Mouse (Mus musculus): ENCODE data around the gene Clca2. TPM values are rescaled to one million over a fixed set of nuclear protein-coding genes. Genes with fewer than 3 reads are reported as not detected.

Gene Clca2
- not detected in 4 replicates for total RNA-seq (2023)

DNA sequence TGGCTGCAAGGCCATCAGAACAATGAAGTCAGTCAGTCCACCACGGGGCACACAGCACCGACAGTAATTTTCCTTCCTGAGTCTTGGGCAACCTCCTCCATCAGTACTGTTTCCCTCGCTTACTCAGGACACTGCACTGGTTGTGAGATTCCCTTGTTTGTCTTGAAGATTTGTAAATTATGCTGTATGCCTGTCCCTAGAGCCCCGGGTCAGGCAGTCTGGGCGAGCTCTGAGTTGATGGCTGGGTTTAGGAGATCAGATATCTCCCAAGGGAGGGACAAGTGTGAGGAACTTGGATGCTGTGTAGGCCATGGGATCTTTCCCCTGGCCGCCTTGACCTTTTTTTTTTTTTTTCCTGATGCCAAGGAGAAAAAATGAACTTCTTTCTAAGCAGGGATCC lies at the start of gene Clca2:
Gene Clca2, minus strand, starts transcription at position 153 of the 400 bp plus-strand sequence.

DNA sequence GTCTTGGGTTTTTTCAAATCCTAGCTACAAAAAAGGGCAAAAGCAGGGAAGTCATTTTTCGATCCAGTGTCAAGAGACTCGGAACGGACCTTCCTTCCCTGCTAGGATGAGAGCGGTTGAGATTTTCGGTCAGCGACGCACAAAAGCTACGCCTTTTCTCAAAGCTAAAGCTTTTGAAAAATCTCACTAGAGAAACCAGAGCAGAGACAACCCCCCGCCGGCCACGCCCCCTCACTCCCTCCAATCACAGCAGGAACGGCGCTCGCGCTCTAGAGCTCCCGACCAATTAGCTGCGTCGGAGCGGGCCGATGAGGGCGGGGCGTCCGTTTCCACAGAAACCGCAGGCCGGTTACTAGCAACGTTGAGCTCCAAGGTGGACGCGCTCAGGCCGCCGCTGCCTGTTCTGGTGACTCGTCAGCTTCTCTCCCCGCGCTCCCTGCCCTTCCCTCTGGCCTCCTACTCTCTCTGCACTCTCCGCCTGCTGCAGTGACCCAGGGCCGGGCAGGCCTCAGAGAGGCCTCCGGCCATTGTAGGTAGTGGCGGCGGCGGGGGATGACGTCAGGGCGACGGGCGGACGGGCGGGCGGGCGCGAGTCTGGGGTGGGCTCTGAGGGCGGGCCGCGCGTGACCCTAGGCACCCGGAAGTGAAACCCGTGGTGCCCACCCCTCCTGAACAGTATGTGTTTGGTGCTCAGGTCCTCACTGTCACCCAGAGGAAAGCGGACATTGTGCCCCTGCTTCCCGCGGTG lies 19.2 kb upstream of the Clca2 start, which contains the start of gene Odf2l:
Gene Odf2l, plus strand, starts transcription at position 335 of the 748 bp plus-strand sequence.

DNA sequence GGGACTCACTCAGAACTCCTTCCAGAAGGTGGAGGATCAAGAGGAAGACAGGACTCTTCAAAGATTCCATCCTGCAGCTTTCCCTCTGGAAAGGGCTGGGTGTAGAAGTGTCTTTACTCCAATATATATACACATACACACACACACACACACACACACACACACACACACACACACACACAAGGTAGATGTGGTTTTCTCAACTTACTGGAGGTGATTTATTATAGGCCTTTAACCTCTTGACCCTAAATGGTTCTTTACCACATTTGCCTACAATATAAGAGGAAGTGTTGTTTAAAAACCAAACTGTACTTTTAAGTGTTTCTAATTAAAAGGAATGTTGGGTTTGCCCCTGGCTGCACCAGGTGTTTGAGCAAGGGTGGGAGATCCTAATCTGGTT lies 66.6 kb downstream of the Clca2 start, which contains the start of gene Clca1:
Gene Clca1, minus strand, starts transcription at position 101 of the 400 bp plus-strand sequence.

Other genes starting within 250 kb of the Clca2 start
- not detected in 4 replicates for gene Clca4b, start 166.9 kb downstream of the Clca2 start, total RNA-seq (2023)
- gene Clca4a, start 124.4 kb downstream of the Clca2 start, total RNA-seq (2023) = not detected in 4 replicates
- not detected in 4 replicates for gene Clca1, start 66.7 kb downstream of the Clca2 start, total RNA-seq (2023)
- 17.7 to 27.9 TPM (median 21.5 TPM) in 4 replicates for gene Odf2l, start 19.1 kb upstream of the Clca2 start, total RNA-seq (2023)
- gene Col24a1, start 193.0 kb upstream of the Clca2 start, total RNA-seq (2023) = not detected in 4 replicates